Mouse (Mus musculus): ENCODE results near the gene Slc27a2.

The Slc27a2 gene

GRCm38 (mm10) chr2:126553291-126553639 lies 1.1 kb downstream of the Slc27a2 start:
- DNase-seq (ENCODE audit: low read depth, low spot score), result peak; percentile 48

- DNase-seq (ENCODE audit: low read depth, low spot score), result no peak
Measured at GRCm38 (mm10) chr2:126555533-126555932, 3.3 kb downstream of the Slc27a2 start.

- DNase-seq (ENCODE audit: low read depth, low spot score), result no peak
Measured at GRCm38 (mm10) chr2:126560094-126560493, 7.9 kb downstream of the Slc27a2 start.

- no peak for DNase-seq (ENCODE audit: low read depth, low spot score)
Measured at GRCm38 (mm10) chr2:126563411-126564105, 11.4 kb downstream of the Slc27a2 start.

GRCm38 (mm10) chr2:126572163-126572562 lies 20.0 kb downstream of the Slc27a2 start:
- no peak for DNase-seq (ENCODE audit: low read depth, low spot score)

- DNase-seq (ENCODE audit: low read depth, low spot score), result no peak
Measured at GRCm38 (mm10) chr2:126572747-126573146, 20.5 kb downstream of the Slc27a2 start.

GRCm38 (mm10) chr2:126575391-126576176 lies 23.4 kb downstream of the Slc27a2 start:
- no peak for DNase-seq (ENCODE audit: low read depth, low spot score)

GRCm38 (mm10) chr2:126577362-126577761 lies 25.2 kb downstream of the Slc27a2 start:
- DNase-seq (ENCODE audit: low read depth, low spot score), result no peak

- no peak for DNase-seq (ENCODE audit: low read depth, low spot score)
Measured at GRCm38 (mm10) chr2:126579282-126579681, 27.1 kb downstream of the Slc27a2 start.

GRCm38 (mm10) chr2:126583960-126584359 lies 31.8 kb downstream of the Slc27a2 start:
- no peak for DNase-seq (ENCODE audit: low read depth, low spot score)

- no peak for DNase-seq (ENCODE audit: low read depth, low spot score)
Measured at GRCm38 (mm10) chr2:126584621-126585369, 32.6 kb downstream of the Slc27a2 start.

GRCm38 (mm10) chr2:126587468-126587867 lies 35.3 kb downstream of the Slc27a2 start:
- DNase-seq (ENCODE audit: low read depth, low spot score), result no peak

GRCm38 (mm10) chr2:126591304-126591703 lies 39.1 kb downstream of the Slc27a2 start:
- DNase-seq (ENCODE audit: low read depth, low spot score), result no peak

GRCm38 (mm10) chr2:126593831-126594610 lies 41.8 kb downstream of the Slc27a2 start:
- peak; percentile 54 for DNase-seq (ENCODE audit: low read depth, low spot score)

- DNase-seq (ENCODE audit: low read depth, low spot score), result no peak
Measured at GRCm38 (mm10) chr2:126596347-126597072, 44.3 kb downstream of the Slc27a2 start.

- DNase-seq (ENCODE audit: low read depth, low spot score), result no peak
Measured at GRCm38 (mm10) chr2:126597279-126598241, 45.4 kb downstream of the Slc27a2 start.

- DNase-seq (ENCODE audit: low read depth, low spot score), result no peak
Measured at GRCm38 (mm10) chr2:126598359-126598758, 46.2 kb downstream of the Slc27a2 start.

- no peak for DNase-seq (ENCODE audit: low read depth, low spot score)
Measured at GRCm38 (mm10) chr2:126599005-126599404, 46.8 kb downstream of the Slc27a2 start.

GRCm38 (mm10) chr2:126600533-126600932 lies 48.3 kb downstream of the Slc27a2 start:
- no peak for DNase-seq (ENCODE audit: low read depth, low spot score)

All from WW6 (cell line).